Mouse (Mus musculus) myocyte (in vitro differentiated cells): Measurements from ENCODE around the gene Tmem170. TPM values are rescaled to one million over a fixed set of nuclear protein-coding genes. Genes with fewer than 3 reads are reported as not detected.

Experiments
- H3K27me3 ChIP-seq: one replicate; pipeline ENCODE4 v1.6.1; 2011; ENCODE audit not compliant: control insufficient read depth, insufficient read depth, insufficient read length
- H3K36me3 ChIP-seq: one replicate; pipeline ENCODE4 v1.6.1; 2011; ENCODE audit not compliant: control insufficient read depth, insufficient read depth
- H3K4me2 ChIP-seq: one replicate; pipeline ENCODE4 v1.6.1; 2011; ENCODE audit warnings: low read depth, control low read depth
- H3K4me3 ChIP-seq: one replicate; pipeline ENCODE4 v1.5.1; 2011; ENCODE audit warnings: mild to moderate bottlenecking, control low read depth, moderate library complexity
- H3K79me2 ChIP-seq: one replicate; pipeline ENCODE4 v1.6.1; 2011; ENCODE audit not compliant: control insufficient read depth, insufficient read depth
- H3ac ChIP-seq: one replicate; pipeline ENCODE4 v1.6.1; 2011; ENCODE audit not compliant: control insufficient read depth, insufficient read length
- CEBPB ChIP-seq: IDR thresholded peaks from 2 replicates; pipeline ENCODE4 v1.6.1; 2011; ENCODE audit warnings: mild to moderate bottlenecking, moderate library complexity; ENCODE audit not compliant: poor library complexity, insufficient read depth, severe bottlenecking
- E2F4 ChIP-seq: IDR thresholded peaks from one replicate; pipeline ENCODE4 v1.6.1; 2011; ENCODE audit warnings: mild to moderate bottlenecking, control low read depth, moderate library complexity; ENCODE audit not compliant: insufficient read depth
- MAX ChIP-seq: IDR thresholded peaks from one replicate; pipeline ENCODE4 v1.6.1; 2011; ENCODE audit warnings: low read depth, mild to moderate bottlenecking, control low read depth
- MYOD1 ChIP-seq, 3 experiments: IDR thresholded peaks; one replicate each; pipeline ENCODE4 v1.6.1; 2011; ENCODE audit warnings: control low read depth in 2 of 3, low read depth in 2 of 3, mild to moderate bottlenecking in 2 of 3, moderate library complexity in 1 of 3; ENCODE audit not compliant: insufficient read length in 2 of 3, control insufficient read depth in 1 of 3
- MYOG ChIP-seq, 3 experiments: IDR thresholded peaks; one replicate each; pipeline ENCODE4 v1.6.1; 2011; ENCODE audit warnings: control low read depth in 2 of 3, low read depth in 2 of 3, mild to moderate bottlenecking in 2 of 3; ENCODE audit not compliant: insufficient read length in 2 of 3, control insufficient read depth in 1 of 3, insufficient read depth in 1 of 3
- POLR2A ChIP-seq: IDR thresholded peaks from one replicate; pipeline ENCODE4 v1.6.1; 2011; ENCODE audit warnings: low read depth, mild to moderate bottlenecking, control low read depth, moderate library complexity; ENCODE audit not compliant: insufficient read length
- POLR2AphosphoS2 ChIP-seq: IDR thresholded peaks from one replicate; pipeline ENCODE4 v1.6.1; 2011; ENCODE audit warnings: low read depth, control low read depth; ENCODE audit not compliant: insufficient read length
- REST ChIP-seq: IDR thresholded peaks from one replicate; pipeline ENCODE4 v1.6.1; 2011; ENCODE audit warnings: mild to moderate bottlenecking, control low read depth, moderate library complexity; ENCODE audit not compliant: insufficient read depth, insufficient read length
- SRF ChIP-seq: IDR thresholded peaks from one replicate; pipeline ENCODE4 v1.6.1; 2011; ENCODE audit warnings: low read depth; ENCODE audit not compliant: control insufficient read depth, insufficient read length
- TCF12 ChIP-seq: IDR thresholded peaks from one replicate; pipeline ENCODE4 v1.6.1; 2011; ENCODE audit warnings: mild to moderate bottlenecking, control low read depth; ENCODE audit not compliant: poor library complexity, insufficient read depth, severe bottlenecking
- TCF3 ChIP-seq: IDR thresholded peaks from one replicate; pipeline ENCODE4 v1.6.1; 2011; ENCODE audit warnings: low read depth, control low read depth; ENCODE audit not compliant: insufficient read length
- USF1 ChIP-seq: IDR thresholded peaks from one replicate; pipeline ENCODE4 v1.6.1; 2011; ENCODE audit warnings: low read depth, mild to moderate bottlenecking, control low read depth, moderate library complexity
- polyA plus RNA-seq: library from polyadenylated mRNA; unstranded; fragments of >200 nt; fragmentation: generic; extraction: Trizol; gene quantifications from one replicate; pipeline ENCODE4 v1.2.1, GENCODE M21; 2012; ENCODE audit warnings: missing spikeins

Tmem170 gene
- polyA plus RNA-seq, 1 experiment = 0.92 TPM

GRCm38 (mm10) chr8:111835540-111835939, 41.0 kb downstream of the Tmem170 start:
- Histone ChIP-seq H3K4me2 (no peak overlapping the region), H3K4me3 (no peak overlapping the region), H3K79me2 (no peaks in the 10 kb centered on the region), H3K36me3 (peaks cover 32% of the 10 kb centered on the region), H3ac (no peak overlapping the region), H3K27me3 (no peaks in the 10 kb centered on the region)
- TF ChIP-seq POLR2AphosphoS2 (no peak), TCF3 (no peak), REST (no peak)

- Histone ChIP-seq H3ac (no peak overlapping the region), H3K36me3 (peaks cover 39% of the 10 kb centered on the region), H3K79me2 (no peaks in the 10 kb centered on the region), H3K4me2 (no peak overlapping the region), H3K4me3 (no peak overlapping the region), H3K27me3 (no peaks in the 10 kb centered on the region)
- TF ChIP-seq CEBPB = no peak
- no peak for TF ChIP-seq REST
- no peak for TF ChIP-seq MYOD1 (IDR thresholded peaks at IDR 0.05; ENCODE audit: control insufficient read depth in 1 of 3, insufficient read length in 2 of 3, low read depth in 2 of 3)
- TF ChIP-seq E2F4 = no peak
- TF ChIP-seq USF1 = no peak
- TF ChIP-seq MAX = no peak
- TF ChIP-seq POLR2A = no peak
- no peak for TF ChIP-seq POLR2AphosphoS2
- TF ChIP-seq SRF = no peak
- no peak for TF ChIP-seq TCF12
- TF ChIP-seq TCF3 = no peak
- no peak for TF ChIP-seq MYOG (IDR thresholded peaks at IDR 0.05; ENCODE audit: control insufficient read depth in 1 of 3, insufficient read depth in 1 of 3, insufficient read length in 2 of 3, low read depth in 2 of 3)
Measured at GRCm38 (mm10) chr8:111834011-111834410, 42.5 kb downstream of the Tmem170 start.

DNA sequence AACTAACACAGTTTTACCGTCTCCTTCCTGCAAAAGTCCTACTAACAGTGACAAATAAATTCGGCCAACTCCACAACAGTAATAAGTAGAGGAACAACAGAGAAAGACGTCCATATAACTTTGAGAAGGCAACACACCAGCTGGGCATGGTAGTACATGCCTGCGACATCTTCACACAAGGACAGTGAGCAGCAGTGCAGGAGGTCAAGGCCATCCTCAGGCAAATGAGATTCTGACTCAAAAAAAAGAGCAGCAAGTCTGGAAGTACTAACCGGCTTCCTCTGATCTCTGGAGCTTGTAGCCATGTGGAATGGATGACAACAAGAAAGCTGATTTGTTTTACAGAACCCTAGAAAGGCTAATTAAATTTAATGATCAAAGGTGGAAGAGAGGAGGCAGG, 43.6 kb downstream of the Tmem170 start:
- Histone ChIP-seq H3K27me3 (no peaks in the 10 kb centered on the region), H3ac (no peak overlapping the region), H3K79me2 (no peaks in the 10 kb centered on the region), H3K4me2 (no peak overlapping the region), H3K36me3 (peaks cover 39% of the 10 kb centered on the region), H3K4me3 (no peak overlapping the region)
- no peak for TF ChIP-seq CEBPB
- TF ChIP-seq REST = no peak
- no peak for TF ChIP-seq MAX
- TF ChIP-seq POLR2AphosphoS2 = no peak
- TF ChIP-seq TCF12 = no peak
- no peak for TF ChIP-seq MYOD1 (IDR thresholded peaks at IDR 0.05; ENCODE audit: control insufficient read depth in 1 of 3, insufficient read length in 2 of 3, low read depth in 2 of 3)
- TF ChIP-seq MYOG (IDR thresholded peaks at IDR 0.05; ENCODE audit: control insufficient read depth in 1 of 3, insufficient read depth in 1 of 3, insufficient read length in 2 of 3, low read depth in 2 of 3) = no peak
- TF ChIP-seq USF1 = no peak
- no peak for TF ChIP-seq E2F4
- TF ChIP-seq POLR2A = no peak
- no peak for TF ChIP-seq TCF3
- no peak for TF ChIP-seq SRF

- Histone ChIP-seq H3K4me3 (no peak overlapping the region), H3ac (no peak overlapping the region), H3K27me3 (no peaks in the 10 kb centered on the region), H3K36me3 (peaks cover 34% of the 10 kb centered on the region), H3K4me2 (no peak overlapping the region), H3K79me2 (no peaks in the 10 kb centered on the region)
- TF ChIP-seq REST = no peak
- no peak for TF ChIP-seq MYOG (IDR thresholded peaks at IDR 0.05; ENCODE audit: control insufficient read depth in 1 of 3, insufficient read depth in 1 of 3, insufficient read length in 2 of 3, low read depth in 2 of 3)
- TF ChIP-seq POLR2AphosphoS2 = no peak
- no peak for TF ChIP-seq USF1
- TF ChIP-seq POLR2A = no peak
- no peak for TF ChIP-seq SRF
- no peak for TF ChIP-seq MYOD1 (IDR thresholded peaks at IDR 0.05; ENCODE audit: control insufficient read depth in 1 of 3, insufficient read length in 2 of 3, low read depth in 2 of 3)
- TF ChIP-seq CEBPB = no peak
- TF ChIP-seq TCF12 = no peak
- TF ChIP-seq E2F4 = no peak
- no peak for TF ChIP-seq MAX
- no peak for TF ChIP-seq TCF3
Measured at GRCm38 (mm10) chr8:111831996-111832395, 44.6 kb downstream of the Tmem170 start.

- no peak overlapping the region for H3K4me3 ChIP-seq
- H3K79me2 ChIP-seq = no peaks in the 10 kb centered on the region
- H3ac ChIP-seq = no peak overlapping the region
- H3K4me2 ChIP-seq = no peak overlapping the region
- TF ChIP-seq MYOD1 (IDR thresholded peaks at IDR 0.05; ENCODE audit: control insufficient read depth in 1 of 3, insufficient read length in 2 of 3, low read depth in 2 of 3) (peak in 1 of 3 experiments; percentile 31), E2F4 (no peak), MYOG (IDR thresholded peaks at IDR 0.05; ENCODE audit: control insufficient read depth in 1 of 3, insufficient read depth in 1 of 3, insufficient read length in 2 of 3, low read depth in 2 of 3) (peak in 1 of 3 experiments; percentile 49)
- peaks cover 51% of the 10 kb centered on the region for H3K36me3 ChIP-seq
- no peaks in the 10 kb centered on the region for H3K27me3 ChIP-seq
Measured at GRCm38 (mm10) chr8:111828595-111828994, 48.0 kb downstream of the Tmem170 start.
